27 mouse cellular contexts compared by ENCODE assay signal in the genomic region with DNA sequence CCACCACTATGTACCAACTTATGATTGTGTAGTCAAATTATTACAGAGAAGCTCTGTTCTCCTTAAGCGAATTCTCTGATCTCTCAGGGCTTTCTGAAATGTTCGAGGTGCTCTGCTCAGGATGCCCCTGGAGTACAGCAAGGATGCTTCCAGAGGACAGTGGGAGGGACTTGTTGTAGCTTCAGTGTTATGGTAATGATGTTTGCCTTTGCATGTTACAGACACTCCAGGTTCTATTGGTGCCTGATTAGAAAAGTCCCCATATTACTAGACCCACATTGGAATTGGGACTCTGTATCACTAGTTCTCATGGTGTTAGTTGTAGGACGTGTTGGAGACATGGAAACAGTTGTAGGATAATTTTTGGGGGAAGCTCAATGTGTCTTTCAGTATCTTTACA.
DNase-seq lines count a peak whose midpoint lies in the region; ATAC-seq and TF ChIP-seq lines count a peak whose summit lies in the region.
"Had no signal": no experiment of that assay in that cellular context is flagged by ENCODE, and none has a peak within 500 bp of the region (broad histone marks: within the 10 kb centered on the region; RNA-seq: fewer than 3 reads in every experiment).

No protein-coding gene starts in this region.

- H3K9me3 ChIP-seq in intestine, postnatal 0 days (ENCODE audit: control insufficient read depth): no peaks in the 10 kb centered on the region
- H3K9me3 ChIP-seq: embryonic facial prominence, embryonic 13.5 days; embryonic facial prominence, embryonic 15.5 days; forebrain, embryonic 10.5 days; forebrain, embryonic 12.5 days; G1E had no signal

- H3K27me3 ChIP-seq in intestine, postnatal 0 days (replicated peaks; ENCODE audit: control insufficient read depth, insufficient read depth, low read length): no peaks in the 10 kb centered on the region
- H3K27me3 ChIP-seq: CH12.LX; embryonic facial prominence, embryonic 13.5 days; embryonic facial prominence, embryonic 15.5 days; forebrain, embryonic 12.5 days had no signal

- H3K4me2 ChIP-seq in intestine, postnatal 0 days (replicated peaks; ENCODE audit: low read depth): no peak overlapping the region
- H3K4me2 ChIP-seq: embryonic facial prominence, embryonic 13.5 days; embryonic facial prominence, embryonic 15.5 days; forebrain, embryonic 12.5 days had no signal

- no peak overlapping the region for H3K27ac ChIP-seq in intestine, postnatal 0 days (ENCODE audit: low read depth, low read length)
- H3K27ac ChIP-seq: embryonic facial prominence, embryonic 13.5 days; embryonic facial prominence, embryonic 15.5 days; forebrain, embryonic 10.5 days; forebrain, embryonic 12.5 days had no signal

- DNase-seq in ES-CJ7 (ENCODE audit: low read depth, low spot score): peak; percentile 86
- DNase-seq in R1 (ENCODE audit: low read depth, low spot score): peak; percentile 91
- DNase-seq in testis, postnatal 10 days (ENCODE audit: low spot score): no peak
- DNase-seq: adrenal gland, postnatal 10 days; adrenal gland, postnatal 25 days; B cell, adult 2 months; cerebellum, adult 11 months; cerebellum, adult 18-20 months; cerebellum, adult 8-10 months; cerebellum, adult 9-11 months; cerebellum, postnatal 14 days; cerebellum, postnatal 36 days; embryo, embryonic 11 days had no signal

- H3K9ac ChIP-seq in intestine, postnatal 0 days (ENCODE audit: low read depth, low read length): no peak overlapping the region
- H3K9ac ChIP-seq: embryonic facial prominence, embryonic 13.5 days; embryonic facial prominence, embryonic 15.5 days; forebrain, embryonic 12.5 days had no signal

- no peak overlapping the region for H3K4me3 ChIP-seq in intestine, postnatal 0 days (ENCODE audit: low read depth, low read length)
- H3K4me3 ChIP-seq: embryonic facial prominence, embryonic 13.5 days; embryonic facial prominence, embryonic 15.5 days; erythroblast, embryonic 14.5 days; forebrain, embryonic 10.5 days; forebrain, embryonic 12.5 days had no signal

- 70% methylated on average over 3 of the region's 3 CpGs for WGBS in intestine, postnatal 0 days

- no peak for TF ChIP-seq CTCF in intestine, postnatal 0 days (IDR thresholded peaks at IDR 0.05; ENCODE audit: low read depth)

- ATAC-seq in megakaryocyte-erythroid progenitor cell, adult 5-6 weeks (replicated peaks; ENCODE audit: low FRiP score, low TSS enrichment, poor library complexity, severe bottlenecking): peak; percentile 47; the same call in 1 of the 2 replicates
- no peak for ATAC-seq in intestine, postnatal 0 days
- ATAC-seq: activated CD4-positive, CD25-positive, alpha-beta regulatory T cell, adult 4 months; CD4-positive, CD25-positive, alpha-beta regulatory T cell, adult 4 months; forebrain, embryonic 14.5 days; forebrain, embryonic 16.5 days; Patski had no signal

- no peaks in the 10 kb centered on the region for H3K4me1 ChIP-seq in intestine, postnatal 0 days (replicated peaks; ENCODE audit: control insufficient read depth, insufficient read depth, low read length)
- H3K4me1 ChIP-seq: embryonic facial prominence, embryonic 13.5 days; embryonic facial prominence, embryonic 15.5 days; forebrain, embryonic 10.5 days; forebrain, embryonic 12.5 days had no signal

- no peaks in the 10 kb centered on the region for H3K36me3 ChIP-seq in intestine, postnatal 0 days (ENCODE audit: control insufficient read depth, insufficient read depth)
- H3K36me3 ChIP-seq: embryonic facial prominence, embryonic 13.5 days; embryonic facial prominence, embryonic 15.5 days; forebrain, embryonic 10.5 days; forebrain, embryonic 12.5 days had no signal
